Mouse (Mus musculus) G1E (cell line): ENCODE results near the gene Tmprss4.

ENCODE experiments used
- CTCF ChIP-seq: IDR thresholded peaks from 2 replicates; pipeline ENCODE4 v1.5.1; 2012; ENCODE audit warnings: low read depth, low read length, inconsistent platforms, mixed read lengths
- GATA1 ChIP-seq: IDR thresholded peaks from 2 replicates; pipeline ENCODE4 v1.6.1; 2012; ENCODE audit warnings: borderline replicate concordance, low read length, inconsistent platforms, mixed read lengths
- GATA2 ChIP-seq: IDR thresholded peaks from 2 replicates; pipeline ENCODE4 v1.6.1; 2012; ENCODE audit warnings: low read depth, low read length, inconsistent platforms, borderline replicate concordance

DNA sequence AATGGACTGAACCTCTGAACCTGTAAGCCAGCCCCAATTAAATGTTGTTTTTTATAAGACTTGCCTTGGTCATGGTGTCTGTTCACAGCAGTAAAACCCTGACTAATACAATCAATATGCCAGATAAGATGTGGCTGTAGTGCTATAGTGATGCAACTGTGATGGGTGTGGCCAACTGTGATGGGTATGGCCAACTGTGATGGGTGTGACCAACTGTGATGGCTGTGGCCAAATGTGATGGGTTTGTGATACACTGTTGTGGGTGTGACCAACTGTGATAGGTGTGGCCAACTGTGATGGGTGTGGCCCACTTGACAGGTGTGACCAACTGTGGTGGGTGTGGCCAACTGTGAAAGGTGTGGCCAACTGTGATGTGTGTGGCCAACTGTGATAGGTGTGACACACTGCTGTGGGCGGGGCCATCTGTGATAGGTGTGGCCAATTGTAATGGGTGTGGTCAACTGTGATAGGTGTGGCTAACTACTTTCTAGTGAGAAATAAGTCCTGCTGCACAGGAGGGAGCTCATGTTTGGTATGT, 32.8 kb downstream of the Tmprss4 start:
- no peak for TF ChIP-seq CTCF
- no peak for TF ChIP-seq GATA1
- TF ChIP-seq GATA2: no peak
